Mouse (Mus musculus) heart, adult 2 months (tissue): Measurements from ENCODE around the gene Prrx1. TPM values are rescaled to one million over a fixed set of nuclear protein-coding genes. Genes with fewer than 3 reads are reported as not detected.

ENCODE experiments used
- DNase-seq, 2 experiments: peaks; one replicate each; pipeline ENCODE4 v3.0.0; 2021
- H3K27ac ChIP-seq: fragments of 200-600 bp; 2 replicates; pipeline ENCODE4 v1.8.1; 2022
- H3K27me3 ChIP-seq: fragments of 200-500 bp; 2 replicates; pipeline ENCODE4 v1.6.1; 2012; ENCODE audit warnings: mild to moderate bottlenecking, low read length, inconsistent platforms, mixed read lengths; ENCODE audit not compliant: control insufficient read depth, insufficient read depth
- H3K36me3 ChIP-seq: fragments of 200-500 bp; 2 replicates; pipeline ENCODE4 v1.6.1; 2012; ENCODE audit warnings: low read length, inconsistent platforms; ENCODE audit not compliant: control insufficient read depth, insufficient read depth
- H3K4me1 ChIP-seq: fragments of 200-500 bp; 2 replicates; pipeline ENCODE4 v1.6.1; 2011; ENCODE audit warnings: low read length; ENCODE audit not compliant: control insufficient read depth, insufficient read depth
- H3K4me3 ChIP-seq: fragments of 200-600 bp; 2 replicates; pipeline ENCODE4 v1.8.1; 2022
- H3K79me2 ChIP-seq: fragments of 200-500 bp; replicated peaks from 2 replicates; pipeline ENCODE4 v1.6.1; 2012; ENCODE audit warnings: mild to moderate bottlenecking, inconsistent platforms, low read length, moderate library complexity, mixed read lengths; ENCODE audit not compliant: control insufficient read depth, insufficient read depth
- H3K9ac ChIP-seq: fragments of 200-500 bp; 2 replicates; pipeline ENCODE4 v1.6.1; 2012; ENCODE audit warnings: low read depth, mild to moderate bottlenecking, control low read depth, inconsistent platforms, low read length, mixed read lengths
- CTCF ChIP-seq: fragments of 200-600 bp; IDR thresholded peaks from 2 replicates; pipeline ENCODE4 v1.8.1; 2022; ENCODE audit warnings: antibody characterized with exemption, mild to moderate bottlenecking, moderate library complexity
- EP300 ChIP-seq: fragments of 200-500 bp; IDR thresholded peaks from 2 replicates; pipeline ENCODE4 v1.6.1; 2011; ENCODE audit warnings: low read depth, low read length, control low read depth; ENCODE audit not compliant: insufficient read depth
- POLR2A ChIP-seq: fragments of 200-500 bp; IDR thresholded peaks from 2 replicates; pipeline ENCODE4 v1.6.1; 2011; ENCODE audit warnings: mild to moderate bottlenecking, low read depth, low read length, control low read depth; ENCODE audit not compliant: insufficient read depth
- WGBS: fragments of 180-500 bp; shearing (Covaris S2); methylation state at CpG from one replicate; pipeline ENCODE4 v1.1.7; 2018; 5-methylcytosine and 5-hydroxymethylcytosine counted together
- intact Hi-C: fragments of 180-260 bp; cut with DNase I; formaldehyde crosslinking; loops from one replicate; pipeline ENCODE4 v1.15.1; 2025
- polyA plus RNA-seq: library from polyadenylated mRNA; depleted of rRNA; stranded (reverse); fragments of >200 nt; gene quantifications from 2 replicates; pipeline ENCODE4 v1.2.3, GENCODE M21; 2012
- total RNA-seq, 2 experiments: library from RNA; stranded (reverse); gene quantifications; 2 replicates each; pipeline ENCODE4 v1.2.3; 2021

Gene Prrx1
- total and polyA plus RNA-seq, 3 experiments: 15.0 to 29.5 (median 28.1) TPM

DNA sequence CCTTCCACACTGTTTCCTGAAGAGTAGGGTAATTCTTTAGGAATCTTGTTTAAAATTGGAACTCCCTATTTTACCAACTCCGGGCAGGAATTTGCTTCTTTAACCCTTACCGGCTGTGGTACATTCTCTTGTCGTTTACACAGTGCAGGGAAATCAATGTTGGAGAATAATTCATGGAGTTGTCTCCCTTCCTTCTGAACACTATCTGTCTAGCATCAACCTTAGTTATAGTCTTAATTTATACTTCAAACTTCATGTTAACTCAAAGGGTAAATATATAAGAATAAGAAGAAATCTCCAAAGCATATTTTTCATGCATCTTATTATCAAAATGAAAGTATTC lies 25.7 kb upstream of the Prrx1 start:
- intact Hi-C loops: no loop called here
- Histone ChIP-seq H3K36me3 (no peaks in the 10 kb centered on the region), H3K27me3 (no peaks in the 10 kb centered on the region), H3K9ac (no peak overlapping the region), H3K27ac (no peak overlapping the region), H3K4me3 (no peak overlapping the region), H3K4me1 (no peaks in the 10 kb centered on the region; the same call in 1 of the 2 replicates), H3K79me2 (no peaks in the 10 kb centered on the region)
- WGBS: 69% methylated on average over 3 of the region's 3 CpGs
- TF ChIP-seq EP300: no peak
- TF ChIP-seq POLR2A: no peak
- TF ChIP-seq CTCF: no peak
- no peak for DNase-seq

- Histone ChIP-seq H3K9ac (no peak overlapping the region), H3K79me2 (no peaks in the 10 kb centered on the region), H3K4me1 (no peaks in the 10 kb centered on the region; the same call in 1 of the 2 replicates), H3K27ac (peak overlapping the region; percentile 53), H3K27me3 (no peaks in the 10 kb centered on the region), H3K4me3 (no peak overlapping the region), H3K36me3 (no peaks in the 10 kb centered on the region)
- WGBS: 46% methylated on average over 7 of the region's 7 CpGs
- intact Hi-C loops: no loop called here
- DNase-seq: peak in 1 of 2 experiments; percentile 63
- no peak for TF ChIP-seq POLR2A
- no peak for TF ChIP-seq EP300
- TF ChIP-seq CTCF: no peak
Measured at GRCm38 (mm10) chr1:163338525-163339218, 25.2 kb upstream of the Prrx1 start.

DNA sequence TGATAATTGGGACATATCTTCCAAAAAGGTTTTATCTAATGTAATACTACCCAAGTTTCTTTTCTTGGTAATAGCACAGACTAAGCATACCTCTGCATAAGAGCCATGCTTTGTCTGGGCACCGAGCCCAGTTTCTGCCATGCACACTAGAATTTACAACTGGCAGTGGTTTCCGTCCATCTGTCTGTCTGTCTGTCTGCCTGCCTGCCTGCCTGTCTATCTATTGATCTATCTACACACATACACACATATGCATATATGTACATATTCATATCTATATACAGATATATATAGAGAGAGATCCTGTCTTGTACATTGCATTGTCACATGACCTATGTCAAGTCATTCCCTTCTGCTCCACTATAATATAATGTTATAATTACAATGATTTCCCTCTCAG lies 24.3 kb upstream of the Prrx1 start:
- 44% methylated on average over 2 of the region's 2 CpGs for WGBS
- peak in 1 of 2 experiments; percentile 33 for DNase-seq
- TF ChIP-seq POLR2A: no peak
- TF ChIP-seq CTCF: no peak
- TF ChIP-seq EP300: no peak
- Histone ChIP-seq H3K79me2 (no peaks in the 10 kb centered on the region), H3K9ac (no peak overlapping the region), H3K27ac (peak overlapping the region; percentile 53), H3K27me3 (no peaks in the 10 kb centered on the region), H3K36me3 (no peaks in the 10 kb centered on the region), H3K4me3 (no peak overlapping the region), H3K4me1 (no peaks in the 10 kb centered on the region; the same call in 1 of the 2 replicates)
- intact Hi-C loops: no loop called here

DNA sequence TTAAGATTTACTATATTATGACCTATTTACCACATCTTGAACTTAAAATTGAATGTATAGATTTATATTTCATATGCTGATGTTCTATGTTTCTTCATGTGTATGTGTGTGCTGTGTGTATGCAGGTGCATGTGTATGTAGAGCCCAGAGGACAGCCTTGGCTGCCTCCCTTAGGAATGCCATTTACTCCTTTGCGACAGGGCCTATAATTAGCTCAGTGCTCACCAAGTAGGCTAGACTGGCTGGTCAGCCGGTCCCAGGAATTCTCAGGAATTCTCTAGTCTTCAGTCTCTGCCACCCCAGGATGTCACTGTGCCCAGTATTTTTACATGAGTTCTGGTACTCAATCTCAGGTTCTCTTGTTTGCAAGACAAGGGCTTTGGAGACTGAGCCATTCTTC lies 13.8 kb upstream of the Prrx1 start:
- peak in 1 of 2 experiments; percentile 17 for DNase-seq
- WGBS: 33% methylated on average over 2 of the region's 2 CpGs
- Histone ChIP-seq H3K27me3 (no peaks in the 10 kb centered on the region), H3K9ac (no peak overlapping the region), H3K4me1 (no peaks in the 10 kb centered on the region), H3K27ac (peak overlapping the region; percentile 36; the same call in 1 of the 2 replicates), H3K79me2 (no peaks in the 10 kb centered on the region), H3K36me3 (no peaks in the 10 kb centered on the region), H3K4me3 (no peak overlapping the region)
- no peak for TF ChIP-seq CTCF
- TF ChIP-seq EP300: no peak
- no peak for TF ChIP-seq POLR2A
- intact Hi-C loops: no loop called here

DNA sequence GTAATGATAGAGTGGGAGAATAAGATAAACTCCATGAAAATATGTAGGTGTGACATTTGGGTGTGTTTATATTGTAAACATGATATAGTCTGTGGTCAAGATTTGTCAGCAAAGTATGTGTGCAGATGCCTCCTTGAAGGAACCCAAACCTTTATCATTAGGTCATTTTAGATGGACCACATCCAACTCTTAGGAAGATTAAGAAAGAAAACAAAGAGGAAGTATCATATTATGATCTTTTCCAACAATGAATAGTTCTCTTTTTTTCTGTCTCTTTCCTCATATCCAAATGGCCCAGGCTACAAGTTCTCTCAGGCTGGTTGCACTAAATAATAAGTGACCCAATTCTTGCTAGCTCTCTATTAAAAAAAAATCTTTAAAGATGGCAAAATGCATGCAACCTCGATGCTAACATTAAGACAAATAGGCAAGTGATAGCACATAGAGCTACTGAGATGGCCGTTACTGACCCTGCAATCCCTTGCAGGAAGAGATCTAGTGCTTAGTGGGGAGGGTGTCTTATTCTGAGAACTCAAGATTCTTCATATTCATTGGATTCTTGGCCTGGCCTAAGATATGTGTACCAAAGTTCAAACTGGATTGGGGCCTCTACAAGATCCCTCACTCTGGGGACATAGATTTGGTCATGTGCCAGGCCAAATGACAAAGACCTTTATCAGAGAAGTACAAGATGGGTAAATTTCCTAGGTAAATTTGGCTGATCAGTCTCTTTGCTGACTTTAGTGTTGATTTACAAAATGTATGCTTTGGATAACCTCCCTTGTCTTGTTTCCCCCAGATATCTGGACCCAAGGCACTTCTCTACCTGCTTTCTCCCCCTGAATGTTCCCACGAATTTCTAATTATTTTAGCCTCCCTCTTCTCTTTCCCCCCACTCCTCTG lies 6.4 kb upstream of the Prrx1 start:
- TF ChIP-seq EP300 (no peak), CTCF (no peak), POLR2A (no peak)
- Histone ChIP-seq H3K27ac (no peak overlapping the region), H3K36me3 (no peaks in the 10 kb centered on the region), H3K9ac (no peak overlapping the region), H3K4me3 (no peak overlapping the region), H3K79me2 (no peaks in the 10 kb centered on the region), H3K4me1 (no peaks in the 10 kb centered on the region), H3K27me3 (no peaks in the 10 kb centered on the region)
- no peak for DNase-seq
- intact Hi-C loops: loop anchor here (5.0 kb wide), 1 partner anchor 42 kb away; no protein-coding TSS in a partner anchor
- WGBS: 60% methylated on average over 3 of the region's 3 CpGs

DNA sequence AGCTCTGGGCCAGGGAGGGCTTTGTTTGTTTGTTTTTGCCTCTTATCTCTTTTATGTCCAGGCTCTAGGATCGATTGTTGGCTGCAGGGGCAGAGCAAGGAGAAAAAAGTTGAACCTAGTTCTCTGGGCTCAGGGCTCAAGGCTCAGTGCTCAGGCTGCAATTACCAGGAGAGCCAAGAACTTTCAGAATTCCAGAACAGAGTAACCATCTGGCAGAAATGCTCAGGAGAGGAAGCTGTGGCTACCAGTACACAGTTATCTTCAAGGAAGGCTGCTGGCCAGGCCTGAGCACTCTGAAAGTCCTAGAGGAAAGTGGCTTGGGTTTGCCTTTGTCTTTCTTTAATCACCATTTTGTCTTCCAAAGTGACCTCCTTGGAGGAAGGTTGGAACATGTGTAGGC lies 3.4 kb upstream of the Prrx1 start:
- no peaks in the 10 kb centered on the region for H3K4me1 ChIP-seq
- H3K9ac ChIP-seq: no peak overlapping the region
- DNase-seq: peak in 1 of 2 experiments; percentile 20
- 18% methylated on average over 1 of the region's 1 CpGs for WGBS
- no peaks in the 10 kb centered on the region for H3K79me2 ChIP-seq
- intact Hi-C loops: loop anchor here (5.0 kb wide), 1 partner anchor 45 kb away; no protein-coding TSS in a partner anchor
- H3K36me3 ChIP-seq: no peaks in the 10 kb centered on the region
- H3K27ac ChIP-seq: no peak overlapping the region
- TF ChIP-seq POLR2A (no peak), EP300 (no peak), CTCF (no peak)
- H3K4me3 ChIP-seq: no peak overlapping the region
- H3K27me3 ChIP-seq: peaks cover 2% of the 10 kb centered on the region; the same call in 1 of the 2 replicates
